In the genomic region with DNA sequence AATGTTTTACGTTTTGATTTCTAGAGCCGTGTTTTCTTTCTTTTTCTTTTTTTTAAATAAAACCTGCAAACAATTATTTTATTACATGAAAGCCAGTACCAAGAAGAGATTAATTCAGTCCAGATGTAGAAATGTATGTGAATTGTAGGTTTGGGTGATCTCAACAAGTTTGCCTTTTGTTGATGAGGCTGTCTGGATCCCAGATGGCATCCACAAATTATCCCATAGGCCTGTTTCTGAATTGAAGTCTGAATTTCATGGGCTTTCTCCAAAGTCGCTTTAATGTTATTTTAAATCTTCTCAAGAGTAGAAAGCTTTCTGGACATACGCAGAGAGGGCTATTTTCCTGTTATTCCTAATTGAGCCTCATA, we compare ENCODE assay signal across 11 mouse cellular contexts. TPM values are rescaled to one million over a fixed set of nuclear protein-coding genes. Genes with fewer than 3 reads are reported as not detected.
DNase-seq lines count a peak whose midpoint lies in the region; ATAC-seq and TF ChIP-seq lines count a peak whose summit lies in the region.
"Had no signal": no experiment of that assay in that cellular context is flagged by ENCODE, and none has a peak within 500 bp of the region (broad histone marks: within the 10 kb centered on the region; RNA-seq: fewer than 3 reads in every experiment).

No protein-coding gene starts in this region.

- H3K27ac ChIP-seq in gastrocnemius, adult 2 months, result peak overlapping the region; percentile 98
- H3K27ac ChIP-seq in lung, embryonic 14.5 days (ENCODE audit: low read depth), result no peak overlapping the region
- H3K27ac ChIP-seq in embryonic facial prominence, embryonic 15.5 days (replicated peaks), result peak overlapping the region; percentile 78
- H3K27ac ChIP-seq in neural tube, embryonic 15.5 days (replicated peaks), result no peak overlapping the region

- H3K4me1 ChIP-seq in lung, embryonic 14.5 days (ENCODE audit: insufficient read depth), result peaks cover 9% of the 10 kb centered on the region; the same call in 1 of the 2 replicates
- H3K4me1 ChIP-seq in embryonic facial prominence, embryonic 15.5 days, result peaks cover 45% of the 10 kb centered on the region
- H3K4me1 ChIP-seq in neural tube, embryonic 15.5 days, result peaks cover 51% of the 10 kb centered on the region

- 57% methylated on average over 4 of the region's 4 CpGs for WGBS in lung, embryonic 14.5 days
- 25% methylated on average over 4 of the region's 4 CpGs for WGBS in embryonic facial prominence, embryonic 15.5 days
- 43% methylated on average over 4 of the region's 4 CpGs for WGBS in neural tube, embryonic 15.5 days

- no peaks in the 10 kb centered on the region for H3K36me3 ChIP-seq in lung, embryonic 14.5 days (ENCODE audit: insufficient read depth)
- H3K36me3 ChIP-seq in embryonic facial prominence, embryonic 15.5 days, result no peaks in the 10 kb centered on the region
- no peaks in the 10 kb centered on the region for H3K36me3 ChIP-seq in neural tube, embryonic 15.5 days

- H3K9me3 ChIP-seq in lung, embryonic 14.5 days (ENCODE audit: low read depth, low read length), result no peaks in the 10 kb centered on the region
- H3K9me3 ChIP-seq in embryonic facial prominence, embryonic 15.5 days (replicated peaks), result no peaks in the 10 kb centered on the region
- H3K9me3 ChIP-seq in neural tube, embryonic 15.5 days (replicated peaks), result no peaks in the 10 kb centered on the region
- H3K9me3 ChIP-seq: megakaryocyte, embryonic 14.5 days had no signal

- no peaks in the 10 kb centered on the region for H3K27me3 ChIP-seq in lung, embryonic 14.5 days (ENCODE audit: insufficient read depth, low read length)
- no peaks in the 10 kb centered on the region for H3K27me3 ChIP-seq in embryonic facial prominence, embryonic 15.5 days
- H3K27me3 ChIP-seq in neural tube, embryonic 15.5 days (replicated peaks), result no peaks in the 10 kb centered on the region
- H3K27me3 ChIP-seq: megakaryocyte, embryonic 14.5 days had no signal

- no peak for ATAC-seq in lung, embryonic 14.5 days (ENCODE audit: insufficient read depth)
- ATAC-seq in embryonic facial prominence, embryonic 15.5 days (ENCODE audit: insufficient number of reproducible peaks, low FRiP score, low TSS enrichment, low read depth), result no peak
- no peak for ATAC-seq in neural tube, embryonic 15.5 days (ENCODE audit: low FRiP score)
- ATAC-seq: CD4-positive, CD25-positive, alpha-beta regulatory T cell, adult 4 months had no signal

- no peak for TF ChIP-seq CTCF in gastrocnemius, adult 2 months (IDR thresholded peaks at IDR 0.05)
- no peak for TF ChIP-seq CTCF in lung, embryonic 14.5 days (IDR thresholded peaks at IDR 0.05; ENCODE audit: low read depth)

- intact Hi-C loops in gastrocnemius, adult 2 months (cut with DNase I), result loop anchor here (2.0 to 10.0 kb wide), 5 partner anchors 49 to 1257 kb away; a partner anchor contains a TSS

- DNase-seq in gastrocnemius, adult 2 months, result no peak
- no peak for DNase-seq in gastrocnemius, adult 8-10 months (ENCODE audit: low spot score in 2 of 2)
- DNase-seq in lung, embryonic 14.5 days, result no peak
- DNase-seq in lung, postnatal 25 days (ENCODE audit: low spot score), result no peak
- no peak for DNase-seq in cerebellum, adult 9-11 months
- no peak for DNase-seq in right cerebral cortex, adult 18-20 months
- DNase-seq: kidney, adult 8-10 months had no signal

- H3K9ac ChIP-seq in lung, embryonic 14.5 days, result 0 out of 2 replicates have a peak overlapping the region, but pooled peaks have one; percentile 28
- no peak overlapping the region for H3K9ac ChIP-seq in embryonic facial prominence, embryonic 15.5 days
- H3K9ac ChIP-seq in neural tube, embryonic 15.5 days (replicated peaks), result no peak overlapping the region

- peak overlapping the region; percentile 88 for H3K4me2 ChIP-seq in lung, embryonic 14.5 days
- peak overlapping the region; percentile 67 for H3K4me2 ChIP-seq in embryonic facial prominence, embryonic 15.5 days (replicated peaks)
- peak overlapping the region; percentile 78 for H3K4me2 ChIP-seq in neural tube, embryonic 15.5 days

- H3K4me3 ChIP-seq in gastrocnemius, adult 2 months, result peak overlapping the region; percentile 79
- H3K4me3 ChIP-seq in lung, embryonic 14.5 days (ENCODE audit: low read depth, low read length), result peak overlapping the region; percentile 83; the same call in 1 of the 2 replicates
- peak overlapping the region; percentile 92 for H3K4me3 ChIP-seq in embryonic facial prominence, embryonic 15.5 days (replicated peaks)
- 0 out of 2 replicates have a peak overlapping the region, but pooled peaks have one; percentile 6 for H3K4me3 ChIP-seq in neural tube, embryonic 15.5 days (replicated peaks)

RNA-seq across cellular contexts. Expression of a gene that starts 2.6 kb away (rescaled TPM):
- 10 to 100 TPM in 1 of 2 experiments, 1 to 10 TPM in 1; 9.8 to 14.2 TPM for total RNA-seq in gastrocnemius, adult 2 months (2021)
- total RNA-seq in gastrocnemius, adult 8-10 months (2022), result 10 to 100 TPM in 2 of 4 experiments, 1 to 10 TPM in 2; 8.7 to 13.6 (median 11.3) TPM
- polyA plus RNA-seq in lung, embryonic 14.5 days (2014; fragmentation: Nextera tagmentation; extraction: Ambion mirVana), result 40.4 and 42.8 TPM in 2 replicates
- polyA plus RNA-seq in embryonic facial prominence, embryonic 15.5 days (2015; fragmentation: Nextera tagmentation; extraction: Ambion mirVana), result 60.1 and 61.6 TPM in 2 replicates
- 9.3 and 13.3 TPM in 2 replicates for polyA plus RNA-seq in neural tube, embryonic 15.5 days (2015; fragmentation: Nextera tagmentation; extraction: Ambion mirVana)

Comparison
In these comparisons a context has a peak if more than half of its experiments do, and no peak if none do; other contexts are left out.
1. H3K27ac ChIP-seq: peak in gastrocnemius, adult 2 months (single experiment) and embryonic facial prominence, embryonic 15.5 days (single experiment); none in lung, embryonic 14.5 days (single experiment) and neural tube, embryonic 15.5 days (single experiment).
2. H3K4me3 ChIP-seq: peak in every context shown above with its lines; median percentile 92 in embryonic facial prominence, embryonic 15.5 days; 83 in lung, embryonic 14.5 days; 79 in gastrocnemius, adult 2 months; 6 in neural tube, embryonic 15.5 days.
3. Peak in every context shown above with its lines, with median percentiles within 50 percentile points of each other: H3K4me2 ChIP-seq.